In the genomic region with DNA sequence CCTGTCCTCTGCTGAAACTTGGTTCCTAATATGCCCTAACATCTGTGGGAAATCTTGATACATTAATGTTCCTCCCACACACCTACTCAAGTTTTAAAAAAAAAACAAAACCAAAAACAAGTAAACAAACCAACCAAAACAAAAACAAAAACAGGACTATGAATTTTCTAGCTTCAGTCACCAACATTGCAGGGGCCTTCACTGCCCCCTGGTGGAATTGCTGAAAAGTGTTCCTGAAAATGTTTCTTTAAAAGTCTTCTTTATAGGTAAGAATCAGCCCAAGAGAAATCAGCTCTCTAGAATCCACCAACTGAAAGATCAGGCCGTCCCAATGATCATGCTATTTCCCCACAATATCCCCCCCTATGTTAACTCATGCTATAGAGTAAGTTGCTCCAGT, we compare ENCODE assay signal across 9 mouse cellular contexts.
DNase-seq lines count a peak whose midpoint lies in the region; ATAC-seq and TF ChIP-seq lines count a peak whose summit lies in the region.
"Had no signal": no experiment of that assay in that cellular context is flagged by ENCODE, and none has a peak within 500 bp of the region (broad histone marks: within the 10 kb centered on the region; RNA-seq: fewer than 3 reads in every experiment).

No protein-coding gene starts in this region.

- no peak for ATAC-seq in liver, embryonic 12.5 days
- no peak for ATAC-seq in embryonic facial prominence, embryonic 14.5 days (ENCODE audit: low read depth)

- no peak for TF ChIP-seq POLR2A in liver, adult 2 months (IDR thresholded peaks at IDR 0.05; ENCODE audit: extremely low read depth, insufficient read depth, low read length)

- intact Hi-C loops in gastrocnemius, adult 2 months (cut with DNase I) = loop anchor here (5.0 kb wide), 1 partner anchor 677 kb away; no protein-coding TSS in a partner anchor
- intact Hi-C loops in gastrocnemius, postnatal 36 days (cut with DNase I) = loop anchor here (10.0 kb wide), 1 partner anchor 674 kb away; no protein-coding TSS in a partner anchor

- DNase-seq in gastrocnemius, adult 2 months = no peak
- no peak for DNase-seq in gastrocnemius, postnatal 36 days
- DNase-seq in liver, adult 2 months (ENCODE audit: extremely low read depth, low read depth, low spot score) = peak; percentile 11
- DNase-seq in Muller cell, postnatal 12 days (ENCODE audit: inconsistent ontology term) = peak; percentile 52
- peak; percentile 11 for DNase-seq in embryonic facial prominence, embryonic 14.5 days (ENCODE audit: low spot score)
- no peak for DNase-seq in spleen, postnatal 14 days (ENCODE audit: low spot score in 2 of 2)
- no peak for DNase-seq in natural killer cell, adult 2 months (ENCODE audit: low spot score in 2 of 2)

- H3K27ac ChIP-seq in gastrocnemius, adult 2 months = no peak overlapping the region
- no peak overlapping the region for H3K27ac ChIP-seq in liver, adult 2 months (replicated peaks; ENCODE audit: insufficient read depth, low read depth, low read length)
- no peak overlapping the region for H3K27ac ChIP-seq in liver, embryonic 12.5 days
- H3K27ac ChIP-seq in embryonic facial prominence, embryonic 14.5 days (replicated peaks; ENCODE audit: low read depth, low read length) = no peak overlapping the region
- H3K27ac ChIP-seq: limb, embryonic 13.5 days had no signal

- TF ChIP-seq CTCF in gastrocnemius, adult 2 months (IDR thresholded peaks at IDR 0.05) = peak; percentile 82
- peak; percentile 66 for TF ChIP-seq CTCF in liver, adult 2 months (IDR thresholded peaks at IDR 0.05; ENCODE audit: low read depth, low read length)

- WGBS in liver, adult 2 months = 0% methylated on average over 1 of the region's 1 CpGs
- 15% methylated on average over 1 of the region's 1 CpGs for WGBS in liver, embryonic 12.5 days (ENCODE audit: insufficient replicate concordance)
- WGBS in embryonic facial prominence, embryonic 14.5 days = 19% methylated on average over 1 of the region's 1 CpGs

- no peaks in the 10 kb centered on the region for H3K27me3 ChIP-seq in liver, adult 2 months (ENCODE audit: control insufficient read depth, insufficient read depth, low read length)
- no peaks in the 10 kb centered on the region for H3K27me3 ChIP-seq in liver, embryonic 12.5 days (replicated peaks)
- no peaks in the 10 kb centered on the region for H3K27me3 ChIP-seq in embryonic facial prominence, embryonic 14.5 days (replicated peaks; ENCODE audit: control insufficient read depth, insufficient read depth, low read length)
- H3K27me3 ChIP-seq: limb, embryonic 13.5 days had no signal

- H3K36me3 ChIP-seq in liver, adult 2 months (ENCODE audit: control insufficient read depth, insufficient read depth, low read length) = peaks cover 2% of the 10 kb centered on the region; the same call in 1 of the 2 replicates
- H3K36me3 ChIP-seq in liver, embryonic 12.5 days = no peaks in the 10 kb centered on the region
- no peaks in the 10 kb centered on the region for H3K36me3 ChIP-seq in embryonic facial prominence, embryonic 14.5 days (ENCODE audit: control insufficient read depth, insufficient read depth, low read length)
- H3K36me3 ChIP-seq: limb, embryonic 13.5 days had no signal

- no peaks in the 10 kb centered on the region for H3K9me3 ChIP-seq in liver, embryonic 12.5 days (replicated peaks)
- no peaks in the 10 kb centered on the region for H3K9me3 ChIP-seq in embryonic facial prominence, embryonic 14.5 days (ENCODE audit: control insufficient read depth, low read length)
- H3K9me3 ChIP-seq: limb, embryonic 13.5 days had no signal

- no peaks in the 10 kb centered on the region for H3K4me1 ChIP-seq in liver, adult 2 months (ENCODE audit: control insufficient read depth, insufficient read depth, low read length)
- H3K4me1 ChIP-seq in liver, embryonic 12.5 days = no peaks in the 10 kb centered on the region
- no peaks in the 10 kb centered on the region for H3K4me1 ChIP-seq in embryonic facial prominence, embryonic 14.5 days (ENCODE audit: control insufficient read depth, insufficient read depth, low read length)
- H3K4me1 ChIP-seq: limb, embryonic 13.5 days had no signal

- H3K4me2 ChIP-seq in liver, embryonic 12.5 days = no peak overlapping the region
- H3K4me2 ChIP-seq in embryonic facial prominence, embryonic 14.5 days (ENCODE audit: low read depth, low read length) = no peak overlapping the region
- H3K4me2 ChIP-seq: limb, embryonic 13.5 days had no signal

- no peak overlapping the region for H3K4me3 ChIP-seq in gastrocnemius, adult 2 months
- H3K4me3 ChIP-seq in liver, adult 2 months (ENCODE audit: insufficient read depth, low read depth, low read length) = no peak overlapping the region
- H3K4me3 ChIP-seq in liver, embryonic 12.5 days = no peak overlapping the region
- H3K4me3 ChIP-seq in embryonic facial prominence, embryonic 14.5 days (ENCODE audit: low read depth, low read length) = no peak overlapping the region
- H3K4me3 ChIP-seq: limb, embryonic 13.5 days had no signal

- no peaks in the 10 kb centered on the region for H3K79me2 ChIP-seq in liver, adult 2 months (ENCODE audit: control insufficient read depth, insufficient read depth, low read length)

- H3K9ac ChIP-seq in liver, adult 2 months (ENCODE audit: low read depth, low read length) = no peak overlapping the region
- no peak overlapping the region for H3K9ac ChIP-seq in liver, embryonic 12.5 days
- no peak overlapping the region for H3K9ac ChIP-seq in embryonic facial prominence, embryonic 14.5 days (ENCODE audit: low read depth, low read length)
- H3K9ac ChIP-seq: limb, embryonic 13.5 days had no signal

Comparison
In these comparisons a context has a peak if more than half of its experiments do, and no peak if none do; other contexts are left out.
1. DNase-seq: peak in liver, adult 2 months (single experiment), Muller cell, postnatal 12 days (single experiment) and embryonic facial prominence, embryonic 14.5 days (single experiment); none in gastrocnemius, adult 2 months (single experiment), gastrocnemius, postnatal 36 days (0 of 2), spleen, postnatal 14 days (0 of 2) and natural killer cell, adult 2 months (0 of 2).